Mouse (Mus musculus): Measurements from ENCODE around the gene Abhd17a.

DNA sequence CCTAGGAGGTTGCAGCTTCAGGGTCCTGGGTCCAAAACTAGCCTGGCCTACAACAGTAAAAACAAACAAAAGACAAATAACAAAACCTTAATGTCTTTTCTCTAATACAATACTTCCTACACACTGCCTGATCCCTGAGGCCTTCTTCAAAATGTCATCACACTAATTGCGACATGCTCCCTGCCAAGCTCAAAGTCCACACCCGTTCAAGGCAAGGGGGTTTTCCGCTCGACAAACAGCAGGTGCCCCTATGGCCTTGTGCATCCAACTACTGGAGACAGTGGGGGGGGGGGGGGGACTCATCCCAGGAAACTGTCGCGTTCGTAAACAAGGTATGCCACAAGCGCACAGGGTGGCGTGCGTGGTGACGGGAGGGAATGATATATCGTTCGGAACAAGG lies 29.5 kb downstream of the Abhd17a start:
- TF ChIP-seq CTCF (IDR thresholded peaks at IDR 0.05; ENCODE audit: low read depth, low read length) (no peak), POLR2A (IDR thresholded peaks at IDR 0.05; ENCODE audit: insufficient read depth, low read length) (no peak), EP300 (IDR thresholded peaks at IDR 0.05; ENCODE audit: insufficient read depth, low read depth, low read length) (no peak)

Data from ES-Bruce4 (cell line).